Mouse (Mus musculus): ENCODE measurements around the gene Actn1.

The Actn1 gene

DNA sequence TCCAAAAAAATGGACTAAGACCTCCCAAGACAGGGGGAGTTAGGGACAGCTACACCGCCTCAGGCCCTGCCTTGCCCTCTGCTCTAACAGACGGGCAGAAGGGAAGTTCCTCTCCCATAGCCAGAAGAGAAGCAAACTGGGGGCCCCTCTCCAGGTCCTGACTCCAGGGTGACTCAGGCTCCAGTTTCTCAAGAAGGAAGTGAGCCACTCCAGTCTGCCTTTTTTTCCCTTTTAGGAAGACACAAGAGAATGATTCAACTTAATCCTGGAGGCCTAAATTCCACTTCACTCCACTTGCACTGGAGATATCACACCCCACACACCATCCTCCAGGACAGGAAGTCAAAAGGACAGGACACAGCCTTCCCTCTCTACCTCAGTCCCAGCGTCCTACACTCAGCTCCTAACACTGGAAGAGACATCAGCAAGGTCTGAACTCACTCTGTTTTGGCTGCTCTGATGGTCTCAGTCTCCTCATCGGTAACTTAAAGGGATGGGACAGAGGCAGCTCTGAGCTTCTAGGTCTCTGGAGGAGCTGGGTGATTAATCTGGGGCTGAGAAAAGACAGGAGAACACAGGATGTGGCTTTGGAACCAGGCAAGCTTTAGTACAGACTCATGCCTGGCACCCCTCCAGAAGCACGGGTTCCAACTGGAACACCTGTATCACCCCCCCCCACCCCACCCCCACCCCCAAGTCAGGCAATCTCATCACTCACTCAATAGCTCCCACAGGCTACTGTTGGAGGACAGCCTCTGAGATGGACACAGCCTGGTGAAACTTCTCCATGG is 31.0 kb downstream of the Actn1 start:
- no peak for ATAC-seq (ENCODE audit: insufficient number of reproducible peaks, low FRiP score, low TSS enrichment)

- no peak for ATAC-seq (ENCODE audit: insufficient number of reproducible peaks, low FRiP score, low TSS enrichment)
These were observed 31.8 kb downstream of the Actn1 start for GRCm38 (mm10) chr12:80228356-80228755.

DNA sequence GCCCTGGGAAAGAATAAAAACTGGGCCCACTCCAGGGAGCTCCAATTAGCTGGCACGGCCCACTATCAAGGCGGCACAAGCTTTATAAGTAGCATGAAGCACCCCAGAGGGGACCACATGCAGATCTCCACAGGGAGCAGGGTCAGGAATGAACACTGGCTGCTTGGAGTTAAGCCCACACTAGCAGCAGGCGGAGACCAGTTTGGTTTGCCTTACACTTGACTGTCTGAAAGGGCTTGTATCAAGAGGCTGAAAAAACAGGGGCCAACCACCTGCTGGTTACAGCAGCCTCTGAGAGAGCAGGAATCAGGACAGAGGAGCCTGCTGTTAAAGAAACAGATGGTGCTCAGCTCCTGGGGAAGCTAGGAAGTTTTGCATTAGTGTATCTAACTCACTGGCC is 32.3 kb downstream of the Actn1 start:
- ATAC-seq (ENCODE audit: insufficient number of reproducible peaks, low FRiP score, low TSS enrichment), result no peak

- no peak for ATAC-seq (ENCODE audit: insufficient number of reproducible peaks, low FRiP score, low TSS enrichment)
These were observed 34.1 kb downstream of the Actn1 start for GRCm38 (mm10) chr12:80226101-80226500.

- no peak for ATAC-seq (ENCODE audit: insufficient number of reproducible peaks, low FRiP score, low TSS enrichment)
These were observed 35.9 kb downstream of the Actn1 start for GRCm38 (mm10) chr12:80224241-80224731.

GRCm38 (mm10) chr12:80223511-80223910 is 36.7 kb downstream of the Actn1 start:
- ATAC-seq (ENCODE audit: insufficient number of reproducible peaks, low FRiP score, low TSS enrichment), result no peak

GRCm38 (mm10) chr12:80222473-80222872 is 37.7 kb downstream of the Actn1 start:
- no peak for ATAC-seq (ENCODE audit: insufficient number of reproducible peaks, low FRiP score, low TSS enrichment)

GRCm38 (mm10) chr12:80220260-80221038 is 39.7 kb downstream of the Actn1 start:
- no peak for ATAC-seq (ENCODE audit: insufficient number of reproducible peaks, low FRiP score, low TSS enrichment)

GRCm38 (mm10) chr12:80218784-80219183 is 41.4 kb downstream of the Actn1 start:
- ATAC-seq (ENCODE audit: insufficient number of reproducible peaks, low FRiP score, low TSS enrichment), result no peak

DNA sequence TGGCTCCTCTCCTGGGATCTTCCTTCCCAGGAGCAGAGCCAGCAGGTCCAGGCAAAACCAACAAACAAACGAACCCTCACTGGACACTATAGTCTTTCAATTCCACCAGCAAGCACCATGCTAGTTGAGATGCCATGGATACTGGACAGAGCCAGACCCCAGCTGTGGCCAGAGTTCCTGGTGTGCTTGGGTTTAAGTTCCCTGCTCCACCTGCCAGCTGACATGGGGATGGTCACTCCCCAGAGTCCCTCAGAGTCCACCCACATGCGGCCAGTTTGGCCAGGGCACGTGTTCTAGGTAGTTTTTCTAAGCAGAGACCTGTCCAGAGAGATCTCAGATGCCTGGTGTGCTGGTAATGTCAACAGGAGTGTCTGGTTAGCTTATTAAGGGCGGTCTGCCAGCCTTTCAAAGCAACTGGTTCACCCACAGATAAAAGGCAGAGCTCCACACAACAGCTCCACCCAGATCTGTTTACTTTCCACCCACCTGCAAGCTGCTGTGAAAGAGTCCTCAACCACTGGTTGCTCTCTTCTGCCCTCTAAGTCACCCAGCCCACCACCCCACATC is 42.0 kb downstream of the Actn1 start:
- no peak for ATAC-seq (ENCODE audit: insufficient number of reproducible peaks, low FRiP score, low TSS enrichment)

- ATAC-seq (ENCODE audit: insufficient number of reproducible peaks, low FRiP score, low TSS enrichment), result no peak
These were observed 43.1 kb downstream of the Actn1 start for GRCm38 (mm10) chr12:80217049-80217448.

DNA sequence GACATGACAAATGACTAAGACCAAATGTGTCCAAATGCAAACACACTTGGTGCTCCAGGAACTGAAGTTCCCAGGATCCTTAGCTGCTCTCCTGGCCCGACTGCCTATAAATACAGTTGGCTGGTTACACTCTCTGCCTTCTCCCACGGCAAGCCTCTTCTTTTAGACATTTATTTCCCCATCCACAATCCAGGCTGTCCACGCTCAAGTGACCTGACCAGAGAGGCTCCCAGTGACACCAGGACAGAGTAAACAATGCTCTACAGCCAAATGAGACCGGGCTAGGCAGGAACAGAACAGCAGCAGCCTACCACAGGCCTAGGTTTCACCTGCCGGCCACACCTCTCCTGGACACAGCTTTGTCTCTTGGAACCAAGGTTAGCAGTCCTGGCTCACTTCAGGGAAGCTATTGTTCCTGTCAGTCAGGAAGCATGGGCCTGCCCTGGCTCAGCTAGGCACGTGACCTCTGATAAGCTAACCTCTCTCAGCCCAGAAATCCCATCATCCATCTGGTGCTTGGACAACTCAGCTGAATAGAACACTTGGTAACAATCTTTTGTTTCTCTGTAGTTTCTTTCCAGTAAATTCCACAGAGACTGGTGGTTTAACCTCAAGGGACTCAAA is 43.8 kb downstream of the Actn1 start:
- ATAC-seq (ENCODE audit: insufficient number of reproducible peaks, low FRiP score, low TSS enrichment), result no peak

DNA sequence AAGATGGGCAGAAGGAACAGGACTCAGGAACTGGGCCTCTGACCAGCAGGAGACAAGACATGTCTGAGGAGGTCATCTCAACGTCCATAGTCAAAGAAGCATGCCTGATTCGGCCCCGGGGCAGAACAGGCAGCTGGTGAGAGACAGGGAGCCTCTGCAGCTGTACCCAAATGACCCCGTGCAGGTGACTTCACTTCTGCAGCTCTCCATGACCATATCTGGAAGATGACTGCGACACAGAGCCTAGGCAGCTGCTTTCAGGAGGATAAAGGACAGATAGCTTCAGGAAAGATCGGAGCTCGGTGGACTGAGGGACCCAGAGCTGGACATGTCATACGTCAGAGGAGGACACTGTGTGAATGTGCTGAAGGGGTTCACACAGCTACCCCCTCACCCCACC is 46.4 kb downstream of the Actn1 start:
- no peak for ATAC-seq (ENCODE audit: insufficient number of reproducible peaks, low FRiP score, low TSS enrichment)

- no peak for ATAC-seq (ENCODE audit: insufficient number of reproducible peaks, low FRiP score, low TSS enrichment)
These were observed 46.9 kb downstream of the Actn1 start for GRCm38 (mm10) chr12:80213263-80213662.

- ATAC-seq (ENCODE audit: insufficient number of reproducible peaks, low FRiP score, low TSS enrichment), result no peak
These were observed 49.2 kb downstream of the Actn1 start for GRCm38 (mm10) chr12:80210791-80211612.

DNA sequence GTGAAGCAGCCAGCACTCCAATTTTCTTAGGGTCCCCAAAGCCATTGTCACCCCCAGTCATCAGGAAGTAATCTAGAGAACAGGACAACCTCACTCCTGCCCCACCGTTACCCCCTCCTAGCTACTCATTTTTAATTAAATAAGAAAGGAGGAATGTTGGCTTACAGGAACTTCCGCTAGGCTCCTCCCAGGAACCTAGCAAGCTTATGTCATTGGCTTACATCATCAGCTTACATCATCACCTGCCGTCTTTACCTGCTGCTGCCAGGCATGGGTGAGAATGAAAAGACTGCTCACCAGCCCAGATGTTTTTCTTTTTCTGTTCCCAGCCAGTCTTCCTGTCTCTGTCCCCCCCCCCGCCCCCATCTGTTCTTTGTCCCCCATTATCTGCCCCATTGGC is 50.3 kb downstream of the Actn1 start:
- no peak for ATAC-seq (ENCODE audit: insufficient number of reproducible peaks, low FRiP score, low TSS enrichment)

DNA sequence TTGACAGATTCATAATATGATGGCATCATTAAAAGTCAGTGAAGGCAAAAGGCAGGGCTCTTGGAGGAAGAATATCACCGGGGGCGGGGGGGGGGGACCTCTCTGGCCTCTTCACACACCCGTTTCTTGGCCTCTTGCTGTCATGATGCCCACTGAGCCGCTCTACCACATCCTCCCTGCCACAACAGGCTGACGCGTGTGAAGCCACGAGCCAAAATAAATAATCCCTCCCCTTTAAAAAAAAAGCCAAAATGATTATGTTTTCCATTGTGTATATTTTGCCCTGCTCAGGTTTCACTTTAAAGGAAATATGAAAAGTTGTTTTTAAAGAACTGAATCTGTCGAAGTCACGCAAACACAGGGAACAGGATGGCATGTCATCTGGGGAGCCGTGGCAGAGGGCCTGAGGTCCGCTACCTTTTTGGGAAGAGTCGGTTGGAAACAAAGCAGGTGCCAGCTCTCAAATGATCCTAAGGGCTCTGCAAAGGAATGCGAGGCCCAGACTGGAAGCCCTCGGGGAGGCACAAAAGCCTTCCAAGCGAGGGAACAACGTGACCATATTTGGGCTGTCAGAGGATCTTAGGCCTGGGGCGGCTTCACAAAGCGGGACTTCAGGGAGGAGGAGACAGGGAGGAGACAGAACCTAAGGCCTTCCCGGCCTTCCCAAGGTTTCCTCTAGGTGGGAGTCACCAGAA is 51.9 kb downstream of the Actn1 start:
- no peak for ATAC-seq (ENCODE audit: insufficient number of reproducible peaks, low FRiP score, low TSS enrichment)

- no peak for ATAC-seq (ENCODE audit: insufficient number of reproducible peaks, low FRiP score, low TSS enrichment)
These were observed 56.9 kb downstream of the Actn1 start for GRCm38 (mm10) chr12:80203284-80203683.

DNA sequence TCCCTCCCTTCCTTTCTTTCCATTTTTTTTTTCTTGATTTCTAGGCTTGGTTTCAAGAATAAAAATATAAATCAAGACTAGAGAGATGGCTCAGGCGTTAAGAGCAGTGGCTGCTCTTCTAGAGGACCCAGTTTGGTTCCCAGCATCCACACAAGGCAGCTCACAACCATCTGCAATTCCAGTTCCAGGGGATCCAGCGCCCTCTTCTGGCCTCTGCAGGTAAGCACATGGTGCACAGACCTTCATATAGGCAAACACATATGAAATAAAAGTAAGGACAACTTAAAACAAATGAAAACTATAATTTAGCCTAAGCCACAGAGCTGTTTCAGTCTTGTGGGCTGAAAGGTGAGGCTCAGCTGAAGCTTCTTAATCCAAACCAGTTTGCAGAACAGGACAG is 60.4 kb downstream of the Actn1 start:
- ATAC-seq (ENCODE audit: insufficient number of reproducible peaks, low FRiP score, low TSS enrichment), result no peak
